Mouse (Mus musculus) neutrophil, adult 59 days (primary cell): Measurements from ENCODE around the gene Sept6. TPM values are rescaled to one million over a fixed set of nuclear protein-coding genes. Genes with fewer than 3 reads are reported as not detected.

Experiments
- total RNA-seq, 2 experiments: library from RNA; stranded (reverse); gene quantifications; 1 replicate in 1 of 2; 2 replicates in 1 of 2; pipeline ENCODE4 v1.2.4; 2023

Gene Sept6
- 10 to 100 TPM; 22.5 to 27.0 TPM for total RNA-seq

DNA sequence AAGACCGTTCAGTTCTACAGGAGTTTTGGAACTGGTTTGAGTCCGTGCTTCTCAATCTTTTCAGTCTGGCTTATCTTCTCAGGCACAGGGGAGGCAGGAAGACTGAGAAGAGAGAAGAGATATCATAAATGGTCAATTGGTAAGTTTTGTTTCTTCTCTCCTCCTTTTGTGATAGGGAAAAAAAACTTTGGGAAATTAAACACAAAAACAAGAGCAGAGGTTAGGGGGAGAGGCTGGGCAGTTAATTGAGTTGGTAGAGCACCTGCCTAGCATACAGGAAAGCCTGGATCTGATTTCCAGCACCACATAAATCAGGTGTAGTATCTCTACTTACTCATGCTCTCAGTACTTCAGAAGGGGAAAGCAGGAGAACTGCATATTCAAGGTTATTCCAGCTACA is at the start of gene Sept6:
Gene Sept6, minus strand, starts transcription at position 101 of the 400 bp plus-strand sequence.

GRCm38 (mm10) chrX:36902321-36903114 is 89.1 kb downstream of the Sept6 start, which contains the start of gene Nkrf:
Gene Nkrf, minus strand, starts transcription at chrX:36902899.

DNA sequence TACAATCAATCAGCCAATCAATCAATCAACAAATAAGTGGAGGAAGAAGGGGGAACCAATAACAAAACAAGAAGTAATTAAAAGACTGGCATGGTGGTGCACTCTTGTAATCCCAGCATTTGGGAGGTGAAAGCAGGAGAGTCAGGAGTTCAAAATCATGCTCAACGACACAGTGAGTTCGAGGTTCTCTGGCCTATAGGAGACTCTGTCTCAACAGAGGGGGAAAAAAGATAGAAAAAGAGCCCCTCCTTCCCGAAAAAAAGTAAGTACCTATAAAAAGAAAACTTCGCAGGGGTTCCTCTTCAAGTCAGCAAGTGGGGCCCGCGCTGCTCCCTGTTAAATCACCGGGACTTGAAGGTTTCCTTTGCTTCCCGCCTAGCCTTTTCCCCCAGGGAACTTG is 117.8 kb downstream of the Sept6 start, which contains the start of the genes Ube2a and C330007P06Rik:
Gene Ube2a, plus strand, starts transcription at position 136 of the 400 bp plus-strand sequence.
Gene C330007P06Rik, minus strand, starts transcription at position 347 of the 400 bp plus-strand sequence.

Other genes with a start within 250 kb of the Sept6 start
- 1 to 10 TPM; 1.9 to 2.2 TPM for gene Slc25a43, start 248.1 kb downstream of the Sept6 start, total RNA-seq
- gene Slc25a5, start 196.1 kb downstream of the Sept6 start, total RNA-seq = 100 to 1,000 TPM; 287 to 314 TPM
- 10 to 100 TPM; 59.3 to 71.7 TPM for gene Ube2a, start 117.9 kb downstream of the Sept6 start, total RNA-seq
- 10 to 100 TPM; 24.7 to 27.5 TPM for gene C330007P06Rik, start 117.7 kb downstream of the Sept6 start, total RNA-seq
- 1 to 10 TPM; 2.8 to 2.9 TPM for gene Nkrf, start 88.9 kb downstream of the Sept6 start, total RNA-seq
- gene Sowahd, start 57.1 kb upstream of the Sept6 start, total RNA-seq = under 1 TPM in 1 of 2 experiments, not detected in 1; 0.44 TPM
- gene Rpl39, start 93.6 kb upstream of the Sept6 start, total RNA-seq = 100 to 1,000 TPM; 356 to 442 TPM
- gene Upf3b, start 118.5 kb upstream of the Sept6 start, total RNA-seq = 10 to 100 TPM; 11.0 to 12.4 TPM
- gene Nkap, start 135.0 kb upstream of the Sept6 start, total RNA-seq = 10 to 100 TPM; 10.7 to 14.5 TPM
- not detected for gene Akap14, start 177.0 kb upstream of the Sept6 start, total RNA-seq
- gene Ndufa1, start 199.4 kb upstream of the Sept6 start, total RNA-seq = 100 to 1,000 TPM; 109 to 125 TPM
- gene Rnf113a1, start 199.5 kb upstream of the Sept6 start, total RNA-seq = 1 to 10 TPM; 4.0 to 4.7 TPM
- not detected for gene Gm9, start 219.2 kb upstream of the Sept6 start, total RNA-seq
- not detected for gene Rhox1, start 230.5 kb upstream of the Sept6 start, total RNA-seq